Mouse (Mus musculus) monocyte, adult 2 months (primary cell): Measurements from ENCODE around the gene Trim45.

ENCODE experiments used
- DNase-seq, 2 experiments: peaks; one replicate each; pipeline ENCODE4 v3.0.0; 2022; ENCODE audit warnings: low spot score in 2 of 2, low read depth in 1 of 2

The Trim45 gene

DNA sequence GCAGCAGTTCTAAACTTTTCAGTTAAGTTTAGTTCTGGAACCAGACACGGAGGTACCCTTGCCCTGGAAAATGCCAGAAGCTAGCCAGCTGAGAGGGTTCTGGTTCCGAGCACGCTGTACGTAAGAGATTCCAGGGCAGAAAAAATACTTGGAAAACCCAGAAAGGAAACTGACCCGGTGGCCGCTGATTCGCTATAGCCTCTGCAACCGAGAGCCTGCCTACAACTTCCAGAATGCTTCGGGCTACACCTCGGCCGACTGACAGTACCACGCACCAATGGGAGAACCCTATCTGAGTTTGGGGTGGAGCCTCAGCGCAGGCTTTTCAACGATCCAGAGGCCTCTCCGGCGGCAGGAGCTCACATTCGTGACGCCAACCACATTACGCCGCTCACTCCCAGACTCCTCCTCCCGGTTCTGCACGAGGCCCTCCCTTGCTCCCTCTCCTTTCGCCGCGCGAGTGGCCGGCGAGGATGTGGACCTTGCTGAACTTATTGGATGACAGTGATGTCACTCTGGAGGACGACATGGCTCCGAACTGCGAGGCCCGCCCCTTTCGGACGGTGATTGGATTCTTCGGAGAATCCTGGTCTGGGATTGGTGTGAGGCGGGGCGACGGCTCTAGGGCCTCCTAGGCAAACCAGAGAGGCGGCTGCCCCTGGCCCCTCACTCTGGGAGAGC is at the start of gene Trim45:
Gene Trim45 (plus strand): TSS at position 378 of the 681 bp plus-strand sequence.
- DNase-seq: peak; percentile 95 to 97

DNA sequence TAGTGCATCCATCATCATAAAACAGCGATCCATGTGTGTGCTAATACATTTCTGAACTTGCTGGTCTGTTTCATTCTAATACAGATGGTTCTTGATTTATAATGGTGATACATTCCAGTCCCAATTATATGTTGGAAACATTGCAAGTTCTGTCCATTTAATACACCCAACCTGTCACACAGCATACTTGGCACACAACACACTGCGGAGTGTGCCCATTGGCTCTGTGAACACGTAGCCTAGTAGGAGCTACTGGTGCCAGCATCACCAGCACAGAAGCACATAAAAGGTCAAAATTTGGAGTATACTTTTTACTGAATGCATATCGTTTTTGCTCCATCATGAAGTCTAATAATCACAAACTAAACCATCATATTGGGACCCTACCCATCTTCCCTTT is 44.9 kb upstream of the Trim45 start:
- DNase-seq: no peak

GRCm38 (mm10) chr3:100881403-100881802 is 40.6 kb upstream of the Trim45 start:
- no peak for DNase-seq

- no peak for DNase-seq
Measured at GRCm38 (mm10) chr3:100881843-100882634, 40.0 kb upstream of the Trim45 start.

GRCm38 (mm10) chr3:100889234-100889633 is 32.8 kb upstream of the Trim45 start:
- no peak for DNase-seq

DNA sequence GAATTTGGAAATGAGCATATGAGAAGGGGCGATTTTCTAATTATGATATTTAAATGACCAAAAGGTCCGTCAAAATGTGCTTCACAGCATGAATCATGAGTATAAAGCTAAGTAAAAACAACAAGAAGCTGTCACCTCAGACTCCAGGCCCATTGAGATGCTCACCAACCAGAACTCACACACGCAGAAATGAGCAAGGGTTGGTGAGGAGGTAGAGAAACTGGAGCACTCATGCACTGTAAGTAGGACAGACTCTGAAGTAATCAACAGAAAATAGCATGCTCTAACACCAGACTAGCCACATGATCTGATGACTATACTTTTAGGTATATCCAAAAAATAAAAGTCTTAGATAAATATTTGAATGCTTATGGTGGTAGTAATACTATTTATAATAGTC is 31.6 kb upstream of the Trim45 start:
- DNase-seq: no peak

- no peak for DNase-seq
Measured at GRCm38 (mm10) chr3:100892383-100893335, 29.3 kb upstream of the Trim45 start.

- DNase-seq: no peak
Measured at GRCm38 (mm10) chr3:100895500-100895899, 26.5 kb upstream of the Trim45 start.

DNA sequence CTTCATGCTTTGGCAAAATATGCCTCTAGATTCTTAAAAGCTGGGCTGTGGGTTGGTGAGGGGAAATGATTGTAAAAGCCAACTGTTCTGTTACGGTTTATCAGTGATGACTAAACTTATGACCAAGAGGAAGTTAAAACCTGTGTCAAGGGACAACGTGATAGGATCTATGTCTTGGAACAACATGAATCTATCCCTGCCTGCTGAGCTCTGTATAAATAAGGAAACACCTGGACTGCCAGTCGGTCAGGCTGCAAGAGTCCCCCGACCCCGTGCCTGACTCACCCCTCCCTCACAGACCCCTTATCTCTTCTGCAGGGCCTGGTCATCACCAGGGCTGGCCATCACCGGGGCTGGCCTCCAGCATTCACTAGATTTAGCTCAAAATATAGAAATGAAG is 15.9 kb upstream of the Trim45 start:
- no peak for DNase-seq

DNA sequence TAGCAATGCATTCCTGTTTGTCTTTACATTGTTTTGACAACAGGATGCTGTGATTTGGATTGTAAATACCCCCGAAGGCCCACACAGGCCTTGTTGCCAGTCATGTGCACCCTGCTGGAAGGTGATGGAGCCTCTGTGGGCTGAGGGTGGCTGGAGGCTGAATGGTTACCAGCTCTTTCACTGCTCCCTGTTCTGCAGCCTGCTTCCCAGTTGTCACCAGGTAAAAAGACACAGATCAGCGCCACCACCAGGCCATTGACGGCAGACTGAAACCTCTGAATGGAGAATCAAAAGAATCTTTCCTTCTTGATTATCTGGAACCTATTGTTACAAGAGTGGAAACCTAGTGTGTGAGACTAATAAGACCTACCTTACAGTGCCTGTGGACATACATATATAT is 15.1 kb upstream of the Trim45 start:
- DNase-seq: no peak

DNA sequence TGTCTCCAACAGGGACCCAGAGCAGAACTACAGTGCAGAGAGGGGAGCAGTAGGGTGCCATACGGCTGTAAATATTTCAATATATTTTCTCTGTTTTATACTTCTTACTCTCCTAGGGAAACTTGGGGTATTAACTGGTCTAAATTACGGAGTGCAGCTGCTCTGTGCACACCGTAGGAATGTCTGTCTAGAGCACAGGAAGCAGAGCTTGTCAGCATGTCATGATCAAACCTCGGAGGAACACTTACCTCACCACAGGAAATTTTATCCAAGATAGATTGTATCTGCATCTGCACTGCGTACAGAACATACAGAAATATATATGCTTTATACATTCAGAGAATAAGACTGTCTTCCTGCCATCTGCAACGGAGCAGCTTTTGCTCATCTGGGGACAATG is 13.4 kb upstream of the Trim45 start:
- DNase-seq: no peak

DNA sequence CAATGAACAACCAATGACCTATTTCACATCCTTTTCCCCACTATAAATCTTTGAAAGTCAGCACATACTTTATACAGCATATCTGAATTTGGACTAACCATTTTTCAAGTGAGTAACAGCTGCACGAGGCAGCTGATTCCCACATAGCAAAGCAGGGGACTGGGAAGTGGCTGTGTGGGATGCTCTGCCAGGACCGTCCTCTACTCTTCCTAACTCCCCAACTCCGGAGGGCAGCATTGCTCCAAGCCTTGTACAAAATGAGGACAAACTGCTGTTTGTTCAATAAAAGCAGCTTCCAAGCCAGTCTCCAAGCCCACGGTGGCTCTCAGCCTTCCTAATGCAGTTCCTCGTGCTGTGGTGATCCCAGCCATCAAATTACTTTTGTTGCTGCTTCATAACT is 11.4 kb upstream of the Trim45 start:
- DNase-seq: no peak

- DNase-seq: no peak
Measured at GRCm38 (mm10) chr3:100911026-100911425, 11.0 kb upstream of the Trim45 start.

DNA sequence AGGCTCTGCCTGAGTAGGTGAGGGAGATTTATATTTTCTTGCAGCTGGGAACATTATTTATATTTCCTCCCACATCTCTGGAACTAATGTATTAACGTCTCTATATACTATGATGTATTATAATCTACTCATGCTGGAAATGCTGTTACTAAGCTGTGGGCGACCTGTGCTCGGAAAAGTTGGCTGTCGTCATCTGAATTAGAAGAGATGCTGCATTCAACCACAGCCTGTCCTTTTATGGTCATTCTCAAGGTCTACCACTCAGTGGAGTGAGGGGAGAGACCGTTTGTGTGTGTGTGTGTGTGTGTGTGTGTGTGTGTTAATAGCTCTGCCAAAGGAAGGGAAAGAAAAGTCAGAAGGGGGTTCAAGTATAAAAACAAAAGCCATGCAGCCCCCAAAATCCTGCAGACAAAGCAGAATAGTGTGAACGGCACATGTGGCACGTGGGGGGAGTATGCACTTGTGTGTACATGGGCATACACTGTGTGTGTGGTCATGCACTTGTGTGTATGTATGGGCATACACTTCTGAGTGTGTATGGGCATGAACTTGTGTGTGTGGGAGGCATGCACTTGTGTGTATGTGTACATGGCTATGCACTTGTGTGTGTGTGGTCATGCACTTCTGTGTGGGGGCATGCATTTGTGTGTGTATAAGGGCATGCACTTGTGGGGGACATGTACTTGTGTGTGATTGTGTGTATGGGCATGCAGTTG is 10.3 kb upstream of the Trim45 start:
- DNase-seq: no peak

DNA sequence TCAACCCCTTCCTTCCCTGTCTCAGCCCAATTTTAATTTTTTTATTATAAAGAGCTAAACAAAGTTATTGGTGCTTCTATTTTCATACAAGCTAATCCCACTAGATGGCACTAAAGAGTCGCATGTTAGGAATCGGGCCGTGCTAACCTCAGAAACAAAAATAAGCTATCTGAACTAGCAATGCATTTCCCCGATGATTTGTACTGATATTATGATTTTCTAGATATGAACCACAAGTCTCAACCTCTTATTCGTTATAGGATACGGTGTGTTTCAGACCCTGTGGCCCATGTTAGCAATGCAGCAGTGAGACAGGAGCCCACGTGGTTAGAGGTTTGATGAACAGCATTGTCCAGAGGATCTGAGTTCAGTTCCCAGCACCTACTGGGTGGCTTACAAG is 5.2 kb upstream of the Trim45 start:
- no peak for DNase-seq

- no peak for DNase-seq
Measured at GRCm38 (mm10) chr3:100920611-100921140, 1.3 kb upstream of the Trim45 start.

DNA sequence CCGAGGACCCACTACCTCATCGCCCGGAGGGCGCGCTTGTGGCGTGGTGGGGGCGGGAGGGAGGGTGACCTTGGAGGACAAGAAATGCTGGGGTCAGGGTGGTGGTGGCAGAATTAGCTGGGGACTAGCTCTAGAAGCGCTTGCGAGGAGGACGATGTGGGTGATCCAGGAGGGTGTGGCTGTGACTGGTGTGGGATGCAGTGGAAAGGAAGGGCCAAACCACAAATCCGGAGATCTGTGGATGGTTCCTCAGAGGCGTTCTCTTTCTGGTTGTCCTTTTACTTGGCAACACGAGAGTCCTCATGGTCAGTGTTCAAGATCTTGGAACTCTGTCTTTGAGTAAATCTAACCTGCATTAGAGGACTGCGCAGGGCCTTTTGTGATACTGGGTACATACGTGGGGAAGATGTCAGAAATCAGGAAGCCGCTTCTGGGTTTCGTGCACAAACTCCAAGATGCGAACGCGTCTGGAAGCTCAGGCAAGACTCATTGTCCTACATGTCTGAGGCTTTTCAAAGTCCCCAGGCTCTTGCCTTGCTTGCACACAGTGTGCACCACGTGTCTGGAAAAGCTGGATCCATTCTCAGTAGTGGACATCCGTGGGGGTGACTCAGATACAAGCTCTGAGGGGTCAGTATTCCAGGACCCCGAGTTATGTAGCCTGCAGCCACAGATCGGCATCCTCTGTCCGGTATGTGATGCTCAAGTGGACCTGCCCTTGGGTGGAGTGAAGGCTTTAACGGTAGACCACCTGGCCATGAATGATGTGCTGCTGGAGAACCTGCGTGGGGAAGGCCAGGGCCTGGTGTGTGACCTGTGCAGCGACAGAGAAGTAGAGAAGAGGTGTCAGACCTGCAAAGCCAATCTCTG is 739 bp downstream of the Trim45 start:
- DNase-seq: no peak

DNA sequence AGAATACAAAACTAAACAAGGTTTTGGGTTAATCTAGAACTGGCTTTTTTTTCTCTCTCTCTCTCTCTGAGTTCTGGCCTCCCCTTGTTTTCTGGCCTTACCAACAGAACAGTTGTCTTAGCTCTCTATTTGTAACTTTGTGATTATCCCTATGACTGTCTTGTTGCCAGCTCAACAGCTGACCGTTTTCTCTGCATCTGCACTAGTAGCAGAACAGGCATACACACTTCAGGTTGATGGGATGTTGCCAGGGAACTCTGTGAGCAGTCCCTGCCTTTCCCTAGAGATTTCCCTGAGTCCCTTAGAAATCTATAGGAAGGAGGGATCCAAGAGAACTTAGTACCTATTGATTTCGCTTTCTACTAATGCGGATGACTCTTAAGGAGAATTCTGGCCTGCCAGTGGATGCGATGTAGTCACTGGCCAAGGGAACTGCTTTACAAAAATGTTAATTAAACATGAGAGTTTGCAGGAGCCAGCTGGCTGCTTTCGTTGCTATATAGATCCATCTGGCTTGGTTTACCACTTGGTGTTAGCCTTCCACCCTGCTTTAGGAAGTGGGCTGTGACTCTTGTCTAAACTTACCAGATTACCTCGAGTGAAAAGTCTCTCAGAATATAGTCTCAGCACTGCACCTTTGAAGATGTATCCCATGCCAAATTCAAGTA is 2.2 kb downstream of the Trim45 start:
- no peak for DNase-seq

- DNase-seq: no peak
Measured at GRCm38 (mm10) chr3:100925176-100925575, 3.2 kb downstream of the Trim45 start.
